Mouse (Mus musculus) cerebellum, adult 2 months (tissue): ENCODE results near the gene Lactb. TPM values are rescaled to one million over a fixed set of nuclear protein-coding genes. Genes with fewer than 3 reads are reported as not detected.

ENCODE experiments used
- DNase-seq, 2 experiments: peaks; one replicate each; pipeline ENCODE4 v3.0.0; 2021
- H3K27ac ChIP-seq: fragments of 200-500 bp; 2 replicates; pipeline ENCODE4 v1.5.1; 2012; ENCODE audit warnings: low read length, control low read depth, inconsistent platforms; ENCODE audit not compliant: insufficient read depth
- H3K27me3 ChIP-seq: fragments of 200-500 bp; 2 replicates; pipeline ENCODE4 v1.6.1; 2012; ENCODE audit warnings: inconsistent platforms, mild to moderate bottlenecking, low read length, moderate library complexity; ENCODE audit not compliant: control insufficient read depth, insufficient read depth
- H3K4me1 ChIP-seq: fragments of 200-500 bp; 2 replicates; pipeline ENCODE4 v1.6.1; 2011; ENCODE audit warnings: low read length; ENCODE audit not compliant: control insufficient read depth, insufficient read depth
- H3K4me3 ChIP-seq: fragments of 200-500 bp; replicated peaks from 2 replicates; pipeline ENCODE3; 2011; ENCODE audit warnings: mild to moderate bottlenecking, low read depth, low read length, control low read depth; ENCODE audit not compliant: insufficient read depth
- CTCF ChIP-seq: fragments of 200-500 bp; IDR thresholded peaks from 2 replicates; pipeline ENCODE4 v1.5.1; 2011; ENCODE audit warnings: low read depth, mild to moderate bottlenecking, control low read depth, low read length, moderate library complexity, borderline replicate concordance; ENCODE audit not compliant: insufficient read depth
- POLR2A ChIP-seq: fragments of 200-500 bp; IDR thresholded peaks from 2 replicates; pipeline ENCODE4 v1.6.1; 2011; ENCODE audit warnings: low read length, control low read depth, borderline replicate concordance; ENCODE audit not compliant: insufficient read depth
- WGBS: fragments of 180-500 bp; shearing (Covaris S2); methylation state at CpG from one replicate; pipeline ENCODE4 v1.1.7; 2018; 5-methylcytosine and 5-hydroxymethylcytosine counted together
- polyA plus RNA-seq: library from polyadenylated mRNA; depleted of rRNA; stranded (reverse); fragments of >200 nt; gene quantifications from 2 replicates; pipeline ENCODE4 v1.2.3, GENCODE M21; 2012

Gene Lactb
- polyA plus RNA-seq, 1 experiment: 13.2 TPM

- Histone ChIP-seq H3K27me3 (no peaks in the 10 kb centered on the region), H3K27ac (no peak overlapping the region), H3K4me1 (no peaks in the 10 kb centered on the region), H3K4me3 (no peak overlapping the region)
- TF ChIP-seq POLR2A (no peak), CTCF (no peak)
- DNase-seq: no peak
- 85% methylated on average over 8 of the region's 8 CpGs for WGBS
Measured at GRCm38 (mm10) chr9:66952321-66952720, 23.0 kb downstream of the Lactb start.

GRCm38 (mm10) chr9:66948536-66948935 lies 26.7 kb downstream of the Lactb start:
- Histone ChIP-seq H3K27me3 (no peaks in the 10 kb centered on the region), H3K4me1 (no peaks in the 10 kb centered on the region), H3K4me3 (no peak overlapping the region), H3K27ac (no peak overlapping the region)
- 96% methylated on average over 2 of the region's 2 CpGs for WGBS
- TF ChIP-seq CTCF (no peak), POLR2A (no peak)
- DNase-seq: no peak

GRCm38 (mm10) chr9:66945647-66946641 lies 29.3 kb downstream of the Lactb start, which contains the start of gene Rps27l:
Gene Rps27l, plus strand, starts transcription at chr9:66946086.
- under 1% methylated on average over 77 of the region's 77 CpGs for WGBS

GRCm38 (mm10) chr9:66945161-66945560 lies 30.1 kb downstream of the Lactb start:
- Histone ChIP-seq H3K27me3 (no peaks in the 10 kb centered on the region), H3K4me3 (peak overlapping the region; percentile 72), H3K4me1 (no peaks in the 10 kb centered on the region), H3K27ac (peak overlapping the region; percentile 78; the same call in 1 of the 2 replicates)
- DNase-seq: no peak
- no peak for TF ChIP-seq CTCF
- no peak for TF ChIP-seq POLR2A
- 32% methylated on average over 4 of the region's 4 CpGs for WGBS

More at GRCm38 (mm10) chr9:66945647-66946641, 29.3 kb downstream of the Lactb start, which contains the start of gene Rps27l:
- DNase-seq: peak; percentile 94
- Histone ChIP-seq H3K4me3 (peak within 1 kb of the TSS; percentile 72), H3K27me3 (no peaks in the 10 kb centered on the region), H3K27ac (peak within 1 kb of the TSS; percentile 78), H3K4me1 (no peaks in the 10 kb centered on the region)
- TF ChIP-seq CTCF: no peak
- peak; percentile 71; the same call in 1 of the 2 replicates for TF ChIP-seq POLR2A

GRCm38 (mm10) chr9:66938836-66939235 lies 36.4 kb downstream of the Lactb start:
- 4% methylated on average over 4 of the region's 4 CpGs for WGBS
- peaks cover 4% of the 10 kb centered on the region; the same call in 1 of the 2 replicates for H3K4me1 ChIP-seq
- DNase-seq: peak in 1 of 2 experiments; percentile 70
- H3K27ac ChIP-seq: no peak overlapping the region
- peak; percentile 71 for TF ChIP-seq CTCF
- no peak for TF ChIP-seq POLR2A
- no peak overlapping the region for H3K4me3 ChIP-seq
- no peaks in the 10 kb centered on the region for H3K27me3 ChIP-seq

- H3K27ac ChIP-seq: no peak overlapping the region
Measured at GRCm38 (mm10) chr9:66937507-66937906, 37.8 kb downstream of the Lactb start.

GRCm38 (mm10) chr9:66933869-66934808 lies 41.1 kb downstream of the Lactb start:
- Histone ChIP-seq H3K27me3 (no peaks in the 10 kb centered on the region), H3K4me1 (peaks cover 4% of the 10 kb centered on the region; the same call in 1 of the 2 replicates), H3K4me3 (no peak overlapping the region), H3K27ac (no peak overlapping the region)
- DNase-seq: no peak
- WGBS: 36% methylated on average over 19 of the region's 19 CpGs
- TF ChIP-seq CTCF: no peak
- no peak for TF ChIP-seq POLR2A

More at GRCm38 (mm10) chr9:66937507-66937906, 37.8 kb downstream of the Lactb start:
- 23% methylated on average over 8 of the region's 8 CpGs for WGBS
- Histone ChIP-seq H3K4me3 (no peak overlapping the region), H3K27me3 (no peaks in the 10 kb centered on the region), H3K4me1 (peaks cover 4% of the 10 kb centered on the region; the same call in 1 of the 2 replicates)
- TF ChIP-seq CTCF (no peak), POLR2A (no peak)
- DNase-seq: peak; percentile 31 to 46
